Mouse (Mus musculus) monocyte, adult 59 days (primary cell): ENCODE measurements around the gene Hopx. TPM values are rescaled to one million over a fixed set of nuclear protein-coding genes. Genes with fewer than 3 reads are reported as not detected.

ENCODE experiments used
- total RNA-seq, 2 experiments: library from RNA; stranded (reverse); gene quantifications; one replicate each; pipeline ENCODE4 v1.2.4; 2023

Hopx gene
- total RNA-seq, result 100 to 1,000 TPM in 1 of 2 experiments, 10 to 100 TPM in 1; 79.3 to 101 TPM

GRCm38 (mm10) chr5:77114817-77115731 is at the start of gene Hopx:
Gene Hopx, minus strand, starts transcription at chr5:77115121.

Other genes with a start within 250 kb of the Hopx start
- 10 to 100 TPM; 11.5 to 16.0 TPM for gene Aasdh, start 209.6 kb downstream of the Hopx start, total RNA-seq
- 10 to 100 TPM; 48.2 to 53.4 TPM for gene Paics, start 163.8 kb downstream of the Hopx start, total RNA-seq
- 1 to 10 TPM; 6.5 to 7.4 TPM for gene Ppat, start 163.5 kb downstream of the Hopx start, total RNA-seq
- gene Srp72, start 140.4 kb downstream of the Hopx start, total RNA-seq, result 100 to 1,000 TPM; 132 to 165 TPM
- gene Arl9, start 111.1 kb downstream of the Hopx start, total RNA-seq, result 1 to 10 TPM; 1.1 to 1.5 TPM
- gene Thegl, start 99.1 kb downstream of the Hopx start, total RNA-seq, result under 1 TPM; 0.29 to 0.43 TPM
- gene Spink2, start 96.3 kb upstream of the Hopx start, total RNA-seq, result 10 to 100 TPM; 18.7 to 21.0 TPM
- 10 to 100 TPM; 37.4 to 39.6 TPM for gene Rest, start 150.4 kb upstream of the Hopx start, total RNA-seq
- 10 to 100 TPM; 16.1 to 21.1 TPM for gene Noa1, start 195.0 kb upstream of the Hopx start, total RNA-seq
- gene Polr2b, start 195.0 kb upstream of the Hopx start, total RNA-seq, result 10 to 100 TPM; 32.6 to 37.5 TPM